Mouse (Mus musculus): ENCODE measurements around the gene Vldlr. TPM values are rescaled to one million over a fixed set of nuclear protein-coding genes. Genes with fewer than 3 reads are reported as not detected.

Gene Vldlr
- polyA plus RNA-seq, 1 experiment: 31.2 TPM

DNA sequence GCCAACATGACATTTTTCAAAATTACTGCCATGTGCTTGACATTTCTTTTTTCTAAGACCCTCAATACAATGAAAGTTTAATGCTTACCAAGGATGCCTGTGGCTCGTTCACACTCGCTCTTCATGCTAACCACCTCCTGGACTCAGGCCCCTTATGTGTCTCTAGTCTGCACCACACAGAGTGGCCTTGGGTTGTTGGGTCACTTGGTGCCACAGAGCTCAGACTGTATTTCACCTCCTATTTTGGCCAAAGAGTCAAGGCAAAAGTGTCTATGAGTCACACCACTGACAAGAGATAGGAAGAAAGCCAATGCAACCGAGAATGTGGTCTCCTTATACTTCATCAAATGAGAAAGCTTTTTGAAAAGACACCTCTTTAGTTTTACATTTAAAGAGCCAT lies 45.9 kb downstream of the Vldlr start:
- H3K27me3 ChIP-seq (replicated peaks; ENCODE audit: control insufficient read depth, insufficient read depth, low read length): no peaks in the 10 kb centered on the region
- H3K27ac ChIP-seq (ENCODE audit: insufficient read depth, low read depth, low read length): no peak overlapping the region
- TF ChIP-seq CTCF (conservative IDR thresholded peaks at IDR 0.05; ENCODE audit: insufficient read depth, insufficient read length, low read depth, low read length) (no peak), POLR2A (IDR thresholded peaks at IDR 0.05; ENCODE audit: low read depth, low read length) (no peak)
- WGBS: 88% methylated on average over 3 of the region's 3 CpGs
- no peaks in the 10 kb centered on the region for H3K36me3 ChIP-seq (ENCODE audit: control insufficient read depth, insufficient read depth, low read length)
- H3K4me3 ChIP-seq (ENCODE audit: insufficient read depth, low read depth, low read length): no peak overlapping the region
- no peaks in the 10 kb centered on the region for H3K4me1 ChIP-seq (ENCODE audit: control insufficient read depth, insufficient read depth, low read length)
- no peak for DNase-seq

DNA sequence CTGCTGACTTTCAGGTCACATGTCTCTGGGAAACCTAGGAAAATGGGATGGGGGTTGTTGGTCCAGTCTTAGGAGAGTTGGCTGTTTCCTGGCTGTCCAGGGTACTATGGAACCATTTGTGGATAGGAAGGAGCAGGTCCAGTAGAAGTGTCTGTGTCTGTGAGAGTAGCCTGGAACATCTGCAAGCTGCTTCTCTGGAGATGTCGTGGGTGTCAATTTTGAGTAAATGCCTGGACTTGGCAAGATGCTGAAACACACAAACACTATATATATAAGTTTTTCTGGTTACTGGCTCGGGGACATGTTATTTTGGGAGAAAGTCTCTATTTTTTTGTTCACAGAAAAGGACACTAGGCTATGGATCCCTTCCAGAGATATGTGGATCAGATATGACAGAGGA lies 57.1 kb downstream of the Vldlr start:
- Histone ChIP-seq H3K36me3 (ENCODE audit: control insufficient read depth, insufficient read depth, low read length) (no peaks in the 10 kb centered on the region), H3K27ac (ENCODE audit: insufficient read depth, low read depth, low read length) (no peak overlapping the region), H3K4me1 (ENCODE audit: control insufficient read depth, insufficient read depth, low read length) (no peaks in the 10 kb centered on the region), H3K27me3 (replicated peaks; ENCODE audit: control insufficient read depth, insufficient read depth, low read length) (no peaks in the 10 kb centered on the region), H3K4me3 (ENCODE audit: insufficient read depth, low read depth, low read length) (no peak overlapping the region)
- DNase-seq: no peak
- 86% methylated on average over 2 of the region's 2 CpGs for WGBS
- TF ChIP-seq POLR2A (IDR thresholded peaks at IDR 0.05; ENCODE audit: low read depth, low read length) (no peak), CTCF (conservative IDR thresholded peaks at IDR 0.05; ENCODE audit: insufficient read depth, insufficient read length, low read depth, low read length) (no peak)

DNA sequence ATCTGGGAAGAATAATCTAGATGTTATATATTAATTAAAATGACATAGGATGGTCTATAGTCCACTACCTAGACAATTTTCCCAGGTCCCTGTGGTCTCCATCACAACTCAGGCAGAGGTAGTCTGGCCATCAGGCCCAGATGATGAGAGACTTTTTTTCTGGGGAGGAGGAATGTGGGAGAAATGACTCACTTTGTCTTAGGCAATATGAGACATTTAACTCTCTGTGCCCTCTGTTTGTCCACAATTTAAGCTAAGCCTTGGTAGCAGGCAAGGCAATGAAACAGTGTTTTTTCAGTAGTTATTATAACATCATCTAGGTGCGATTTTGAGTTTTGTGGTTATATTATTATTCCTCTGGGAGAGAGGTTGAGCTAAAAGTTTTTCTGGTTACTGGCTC lies 58.1 kb downstream of the Vldlr start:
- TF ChIP-seq POLR2A (IDR thresholded peaks at IDR 0.05; ENCODE audit: low read depth, low read length): no peak
- no peak for TF ChIP-seq CTCF (conservative IDR thresholded peaks at IDR 0.05; ENCODE audit: insufficient read depth, insufficient read length, low read depth, low read length)
- Histone ChIP-seq H3K4me1 (ENCODE audit: control insufficient read depth, insufficient read depth, low read length) (no peaks in the 10 kb centered on the region), H3K27me3 (replicated peaks; ENCODE audit: control insufficient read depth, insufficient read depth, low read length) (no peaks in the 10 kb centered on the region), H3K4me3 (ENCODE audit: insufficient read depth, low read depth, low read length) (no peak overlapping the region), H3K36me3 (ENCODE audit: control insufficient read depth, insufficient read depth, low read length) (no peaks in the 10 kb centered on the region), H3K27ac (ENCODE audit: insufficient read depth, low read depth, low read length) (no peak overlapping the region)
- DNase-seq: no peak
- WGBS: 92% methylated on average over 1 of the region's 1 CpGs

DNA sequence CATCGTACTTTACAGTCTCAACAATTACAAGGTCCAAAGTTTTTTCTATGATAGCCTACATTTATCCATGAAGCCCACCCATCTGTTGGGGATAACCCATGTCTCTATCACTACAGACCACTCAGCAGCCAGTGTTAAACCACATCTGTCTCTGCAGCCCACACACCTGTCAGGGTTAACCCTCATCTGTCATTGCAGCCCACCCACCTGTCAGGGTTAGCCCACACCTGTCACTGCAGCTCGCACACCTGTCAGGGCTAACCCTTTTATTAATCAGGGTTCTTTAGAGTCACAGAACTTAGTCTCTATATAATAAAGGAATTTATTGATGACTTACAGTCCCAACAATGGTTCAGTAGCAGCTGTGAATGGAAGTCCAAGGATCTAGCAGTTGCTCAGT lies 62.9 kb downstream of the Vldlr start:
- WGBS: 98% methylated on average over 2 of the region's 2 CpGs
- no peaks in the 10 kb centered on the region for H3K36me3 ChIP-seq (ENCODE audit: control insufficient read depth, insufficient read depth, low read length)
- TF ChIP-seq CTCF (conservative IDR thresholded peaks at IDR 0.05; ENCODE audit: insufficient read depth, insufficient read length, low read depth, low read length): no peak
- no peak for TF ChIP-seq POLR2A (IDR thresholded peaks at IDR 0.05; ENCODE audit: low read depth, low read length)

More for the DNA sequence above, 62.9 kb downstream of the Vldlr start:
- DNase-seq: no peak
- Histone ChIP-seq H3K4me3 (ENCODE audit: insufficient read depth, low read depth, low read length) (no peak overlapping the region), H3K27ac (ENCODE audit: insufficient read depth, low read depth, low read length) (no peak overlapping the region), H3K4me1 (ENCODE audit: control insufficient read depth, insufficient read depth, low read length) (no peaks in the 10 kb centered on the region), H3K27me3 (replicated peaks; ENCODE audit: control insufficient read depth, insufficient read depth, low read length) (no peaks in the 10 kb centered on the region)

Other genes with a start within 250 kb of the Vldlr start
- 0.02 and 0.03 TPM in 2 replicates for gene Kcnv2, start 106.1 kb downstream of the Vldlr start, polyA plus RNA-seq (2012; rRNA removed)
- 13.1 and 15.2 TPM in 2 replicates for gene Pum3, start 213.3 kb downstream of the Vldlr start, polyA plus RNA-seq (2012; rRNA removed)